Mouse (Mus musculus) liver, embryonic 11.5 days (tissue): Measurements from ENCODE around the gene Trpm1. TPM values are rescaled to one million over a fixed set of nuclear protein-coding genes. Genes with fewer than 3 reads are reported as not detected.

Experiments used
- ATAC-seq: fragments of 200-750 bp; cut with Nextera tagmentation; replicated peaks from 2 replicates; pipeline ENCODE4 v1.8.0; 2017; ENCODE audit warnings: moderate number of reproducible peaks, mild to moderate bottlenecking, moderate TSS enrichment, moderate library complexity; ENCODE audit not compliant: low FRiP score
- DNase-seq: peaks from one replicate; pipeline ENCODE4 v3.0.0-alpha.2; 2017; ENCODE audit warnings: low spot score
- H3K27ac ChIP-seq: fragments of 300-500 bp; sonication (generic); 2 replicates; pipeline ENCODE4 v1.5.1; 2014; ENCODE audit warnings: mild to moderate bottlenecking, low read depth, low read length, control low read depth
- H3K27me3 ChIP-seq: fragments of 300-500 bp; sonication (generic); replicated peaks from 2 replicates; pipeline ENCODE4 v1.6.1; 2014; ENCODE audit warnings: low read length, mixed read lengths; ENCODE audit not compliant: control insufficient read depth, insufficient read depth
- H3K36me3 ChIP-seq: fragments of 300-500 bp; sonication (generic); 2 replicates; pipeline ENCODE4 v1.6.1; 2014; ENCODE audit warnings: mild to moderate bottlenecking, low read length, moderate library complexity, mixed read lengths; ENCODE audit not compliant: control insufficient read depth, insufficient read depth
- H3K4me1 ChIP-seq: fragments of 300-500 bp; sonication (generic); replicated peaks from 2 replicates; pipeline ENCODE4 v1.6.1; 2014; ENCODE audit warnings: low read length, mixed read lengths; ENCODE audit not compliant: control insufficient read depth, insufficient read depth
- H3K4me2 ChIP-seq: fragments of 300-500 bp; sonication (generic); 2 replicates; pipeline ENCODE4 v1.6.1; 2014; ENCODE audit warnings: mild to moderate bottlenecking, control low read depth, moderate library complexity
- H3K4me3 ChIP-seq: fragments of 300-500 bp; sonication (generic); 2 replicates; pipeline ENCODE4 v1.5.1; 2014; ENCODE audit warnings: low read depth, low read length, control low read depth
- H3K9ac ChIP-seq: fragments of 300-500 bp; sonication (generic); 2 replicates; pipeline ENCODE4 v1.6.1; 2014; ENCODE audit warnings: low read depth, low read length, control low read depth
- H3K9me3 ChIP-seq: fragments of 300-500 bp; sonication (generic); 2 replicates; pipeline ENCODE4 v1.6.1; 2016; ENCODE audit warnings: low read length, inconsistent platforms, mixed read lengths; ENCODE audit not compliant: control insufficient read depth
- WGBS: fragments of 180-500 bp; shearing (Covaris S2); extraction: QIAGEN DNeasy Blood & Tissue Kit; methylation state at CpG from one replicate; pipeline ENCODE4 v1.1.7; 2014; 5-methylcytosine and 5-hydroxymethylcytosine counted together
- polyA plus RNA-seq: library from polyadenylated mRNA; unstranded; fragments of >200 nt; fragmentation: Nextera tagmentation; extraction: Ambion mirVana; gene quantifications from 2 replicates; pipeline ENCODE4 v1.2.1, GENCODE M21; 2014

Trpm1 gene
- polyA plus RNA-seq, 1 experiment from 2014 or later, result 0.21 TPM

DNA sequence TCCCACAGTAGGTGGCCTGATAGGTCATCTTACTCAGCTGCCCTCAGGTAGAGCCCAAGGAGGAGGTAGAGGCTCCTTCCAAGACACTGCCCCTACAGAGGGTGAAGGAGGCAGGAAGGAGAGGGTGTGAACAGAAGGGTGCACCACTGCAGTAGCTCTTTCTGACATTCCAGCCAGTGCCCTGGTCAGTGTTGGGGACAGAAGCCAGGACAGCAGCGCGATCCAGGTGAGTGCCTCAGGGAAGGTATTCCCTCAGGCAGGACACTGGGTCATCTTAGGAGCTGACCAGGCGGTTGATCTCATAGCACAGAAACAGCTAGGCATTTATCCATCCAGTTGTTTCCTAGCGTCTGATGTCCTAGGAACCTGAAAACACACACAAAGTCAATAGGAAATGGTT lies 1.6 kb downstream of the Trpm1 start:
- Histone ChIP-seq H3K9me3 (no peaks in the 10 kb centered on the region), H3K36me3 (no peaks in the 10 kb centered on the region), H3K9ac (no peak overlapping the region), H3K4me2 (peak overlapping the region; percentile 50), H3K4me1 (no peaks in the 10 kb centered on the region), H3K4me3 (no peak overlapping the region), H3K27ac (no peak overlapping the region), H3K27me3 (no peaks in the 10 kb centered on the region)
- 66% methylated on average over 4 of the region's 4 CpGs for WGBS
- no peak for DNase-seq
- no peak for ATAC-seq

GRCm38 (mm10) chr7:64155687-64156086 lies 2.1 kb downstream of the Trpm1 start:
- DNase-seq (peak; percentile 48), ATAC-seq (peak; percentile 73)
- Histone ChIP-seq H3K9ac (no peak overlapping the region), H3K27me3 (no peaks in the 10 kb centered on the region), H3K9me3 (no peaks in the 10 kb centered on the region), H3K36me3 (no peaks in the 10 kb centered on the region), H3K4me1 (no peaks in the 10 kb centered on the region), H3K4me2 (peak overlapping the region; percentile 50), H3K4me3 (no peak overlapping the region), H3K27ac (no peak overlapping the region)
- WGBS, result 11% methylated on average over 10 of the region's 10 CpGs

DNA sequence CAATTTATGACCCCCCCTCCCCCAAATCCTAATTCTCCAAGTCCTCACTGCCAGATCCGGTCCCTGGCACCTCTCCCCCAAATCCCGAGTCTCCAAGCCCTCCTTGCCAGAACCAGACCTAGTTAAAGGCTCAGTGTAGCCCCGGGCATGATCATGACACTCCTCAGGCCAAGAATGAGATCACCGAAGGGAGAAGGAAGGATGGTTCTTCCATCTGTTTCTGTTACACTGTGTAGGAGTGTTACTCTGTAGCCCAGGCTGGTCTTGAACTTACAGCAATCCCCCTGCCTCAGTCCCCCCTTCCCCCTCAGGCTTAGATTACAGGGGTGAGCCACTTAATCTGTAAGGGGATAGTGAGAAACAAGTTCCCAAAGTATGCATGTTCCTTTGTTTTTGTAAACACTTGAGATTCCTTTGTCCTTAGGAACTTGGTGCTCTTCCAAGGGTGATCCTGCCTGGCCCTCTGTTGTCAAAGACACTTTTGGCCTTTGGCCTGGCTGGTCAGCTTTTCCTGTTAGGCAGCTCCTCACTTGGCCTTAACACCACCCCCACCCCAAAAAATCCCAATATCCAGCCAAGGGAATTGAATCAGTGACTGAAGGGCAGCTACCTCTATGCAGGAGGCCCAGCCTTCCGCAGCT lies 2.8 kb downstream of the Trpm1 start:
- H3K9me3 ChIP-seq, result no peaks in the 10 kb centered on the region
- H3K4me3 ChIP-seq, result no peak overlapping the region
- no peaks in the 10 kb centered on the region for H3K27me3 ChIP-seq
- no peak overlapping the region for H3K9ac ChIP-seq
- WGBS, result 76% methylated on average over 5 of the region's 5 CpGs
- H3K27ac ChIP-seq, result no peak overlapping the region
- H3K4me2 ChIP-seq, result no peak overlapping the region
- H3K36me3 ChIP-seq, result no peaks in the 10 kb centered on the region
- no peaks in the 10 kb centered on the region for H3K4me1 ChIP-seq
- ATAC-seq (no peak), DNase-seq (no peak)

GRCm38 (mm10) chr7:64156918-64157690 lies 3.5 kb downstream of the Trpm1 start:
- H3K36me3 ChIP-seq, result no peaks in the 10 kb centered on the region
- H3K27ac ChIP-seq, result no peak overlapping the region
- H3K4me1 ChIP-seq, result no peaks in the 10 kb centered on the region
- no peak overlapping the region for H3K4me3 ChIP-seq
- DNase-seq (no peak), ATAC-seq (no peak)
- no peaks in the 10 kb centered on the region for H3K9me3 ChIP-seq
- 65% methylated on average over 7 of the region's 7 CpGs for WGBS
- no peaks in the 10 kb centered on the region for H3K27me3 ChIP-seq
- no peak overlapping the region for H3K9ac ChIP-seq
- H3K4me2 ChIP-seq, result no peak overlapping the region

DNA sequence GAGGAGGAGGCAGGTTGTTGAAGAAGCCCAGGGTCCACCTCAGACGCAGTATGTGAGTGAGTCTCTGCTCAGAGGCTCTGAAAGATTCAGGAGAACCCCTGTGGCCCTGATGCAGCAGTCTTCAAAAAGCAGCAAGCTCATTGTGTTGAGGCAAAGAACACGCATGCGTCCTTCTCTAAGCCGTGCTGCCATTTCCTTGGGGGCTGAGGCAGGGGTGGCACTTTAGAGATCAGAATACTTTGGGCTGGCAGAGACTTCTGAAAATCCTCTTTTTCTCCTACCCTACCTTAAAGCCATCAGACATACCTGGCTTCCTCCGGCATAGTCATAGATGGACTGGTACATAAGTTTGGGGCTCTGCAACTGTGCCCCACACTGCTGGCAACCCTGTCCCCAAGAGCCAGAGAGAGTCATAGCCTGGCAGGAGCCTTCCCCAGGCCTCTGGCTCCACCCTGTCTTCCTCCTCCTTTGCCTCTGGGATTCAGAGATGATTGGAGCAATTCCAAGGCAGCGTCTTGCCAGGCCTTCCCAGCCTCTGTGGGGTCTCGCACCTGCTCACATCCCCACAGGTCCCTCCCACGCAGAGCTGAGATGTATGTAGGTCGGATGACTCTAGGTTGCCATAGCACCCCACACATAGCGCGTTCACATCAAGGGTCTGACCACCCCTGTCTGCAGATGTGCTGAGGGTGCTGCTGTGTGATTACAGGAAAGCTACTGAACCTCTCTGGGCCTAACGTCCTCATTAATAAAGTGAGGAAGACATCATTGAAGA lies 4.8 kb downstream of the Trpm1 start:
- Histone ChIP-seq H3K4me3 (no peak overlapping the region), H3K36me3 (no peaks in the 10 kb centered on the region), H3K27ac (no peak overlapping the region), H3K4me2 (no peak overlapping the region), H3K9me3 (no peaks in the 10 kb centered on the region), H3K4me1 (no peaks in the 10 kb centered on the region), H3K9ac (no peak overlapping the region), H3K27me3 (no peaks in the 10 kb centered on the region)
- WGBS, result 75% methylated on average over 12 of the region's 12 CpGs
- no peak for ATAC-seq
- no peak for DNase-seq

GRCm38 (mm10) chr7:64159056-64159542 lies 5.5 kb downstream of the Trpm1 start:
- 61% methylated on average over 5 of the region's 5 CpGs for WGBS
- no peaks in the 10 kb centered on the region for H3K9me3 ChIP-seq
- no peak overlapping the region for H3K27ac ChIP-seq
- no peaks in the 10 kb centered on the region for H3K4me1 ChIP-seq
- H3K27me3 ChIP-seq, result no peaks in the 10 kb centered on the region
- H3K36me3 ChIP-seq, result no peaks in the 10 kb centered on the region
- ATAC-seq (no peak), DNase-seq (no peak)
- no peak overlapping the region for H3K9ac ChIP-seq
- H3K4me3 ChIP-seq, result no peak overlapping the region
- H3K4me2 ChIP-seq, result no peak overlapping the region

DNA sequence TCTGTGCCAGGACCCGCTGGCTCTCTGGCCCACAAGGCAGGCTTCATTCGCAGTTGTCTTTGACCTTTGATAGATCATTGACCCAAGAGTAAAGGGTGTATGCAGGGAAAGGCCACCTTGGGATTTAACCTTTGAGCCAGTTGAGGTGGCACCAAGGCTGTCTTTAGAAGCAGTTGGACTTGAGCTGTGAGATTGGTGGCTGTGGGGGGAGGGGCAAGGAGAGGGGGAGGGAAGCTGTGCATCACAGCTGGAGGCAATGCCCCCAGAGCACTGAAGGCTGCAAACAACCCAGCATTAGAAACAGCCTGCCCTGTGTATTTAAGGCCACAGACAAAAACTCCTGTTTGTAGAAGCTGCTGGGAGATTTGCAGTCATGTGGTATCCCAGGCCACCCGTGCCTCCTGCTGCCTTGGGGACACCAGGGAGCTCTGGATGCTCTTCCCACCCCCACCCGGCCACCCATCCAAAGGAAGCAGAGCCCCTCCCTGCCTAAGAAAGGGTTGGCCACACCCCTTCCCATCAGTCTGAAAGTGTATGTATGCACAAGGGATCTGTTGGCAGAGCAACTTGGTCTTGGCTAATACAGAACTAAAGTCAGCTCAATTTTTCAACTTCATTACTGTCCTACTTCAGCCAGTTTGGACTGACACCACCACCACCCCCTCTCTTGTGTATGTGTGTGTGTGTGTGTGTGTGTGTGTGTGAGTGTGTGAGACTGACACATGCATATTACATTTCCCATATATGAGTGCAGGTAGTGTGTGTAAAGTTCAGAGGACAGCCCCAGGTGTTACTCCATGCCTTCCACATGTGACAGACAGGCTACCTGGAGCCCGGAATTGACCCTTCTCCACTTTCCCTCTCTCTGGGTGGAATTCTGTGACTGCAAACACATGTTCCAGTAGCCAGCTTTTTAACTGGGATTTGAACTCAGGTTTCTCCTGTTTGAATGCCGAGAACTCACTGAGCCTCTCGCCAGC lies 6.3 kb downstream of the Trpm1 start:
- Histone ChIP-seq H3K27ac (no peak overlapping the region), H3K9ac (no peak overlapping the region), H3K4me2 (no peak overlapping the region), H3K4me3 (no peak overlapping the region), H3K36me3 (no peaks in the 10 kb centered on the region), H3K4me1 (no peaks in the 10 kb centered on the region), H3K9me3 (no peaks in the 10 kb centered on the region), H3K27me3 (no peaks in the 10 kb centered on the region)
- 61% methylated on average over 7 of the region's 7 CpGs for WGBS
- ATAC-seq (no peak), DNase-seq (no peak)
